Comparison of ENCODE assay signal across 15 mouse cellular contexts in the genomic region with DNA sequence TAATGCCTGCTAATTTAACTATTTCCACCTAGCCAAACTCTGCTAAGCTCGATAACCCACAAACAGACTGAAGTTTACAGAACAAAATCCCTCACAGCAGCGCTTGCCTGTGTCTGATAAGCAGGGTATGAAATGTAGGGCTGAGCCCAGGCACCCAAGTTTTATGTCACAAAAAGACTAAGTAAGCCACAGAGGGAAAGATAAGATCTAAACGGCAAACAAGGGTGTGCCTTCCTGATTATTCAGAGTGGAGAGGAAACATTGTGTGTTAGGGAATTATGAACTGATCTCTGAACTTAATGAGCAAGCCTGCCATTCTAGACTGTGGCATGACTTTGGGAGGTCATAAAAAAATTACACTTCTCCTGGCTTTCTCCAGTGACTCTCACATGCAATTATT.
DNase-seq lines count a peak whose midpoint lies in the region; ATAC-seq and TF ChIP-seq lines count a peak whose summit lies in the region.
"Had no signal": no experiment of that assay in that cellular context is flagged by ENCODE, and none has a peak within 500 bp of the region (broad histone marks: within the 10 kb centered on the region; RNA-seq: fewer than 3 reads in every experiment).

No protein-coding gene starts in this region.

- no peak for TF ChIP-seq CTCF in left cerebral cortex, adult 2 months (IDR thresholded peaks at IDR 0.05)

- peaks cover 7% of the 10 kb centered on the region; the same call in 1 of the 2 replicates for H3K4me1 ChIP-seq in liver, embryonic 16.5 days (ENCODE audit: control insufficient read depth, low read depth, low read length)
- H3K4me1 ChIP-seq in forebrain, embryonic 14.5 days (ENCODE audit: control insufficient read depth, insufficient read depth, low read length) = no peaks in the 10 kb centered on the region

- intact Hi-C loops in left cerebral cortex, adult 2 months (cut with DNase I) = no loop called here

- H3K4me3 ChIP-seq in liver, embryonic 16.5 days (ENCODE audit: low read depth, low read length) = no peak overlapping the region
- no peak overlapping the region for H3K4me3 ChIP-seq in left cerebral cortex, adult 2 months
- no peak overlapping the region for H3K4me3 ChIP-seq in forebrain, embryonic 14.5 days (ENCODE audit: low read depth, low read length)

- no peaks in the 10 kb centered on the region for H3K36me3 ChIP-seq in liver, embryonic 16.5 days (ENCODE audit: control insufficient read depth, insufficient read depth)
- no peaks in the 10 kb centered on the region for H3K36me3 ChIP-seq in forebrain, embryonic 14.5 days (ENCODE audit: control insufficient read depth, insufficient read depth, low read length)

- no peaks in the 10 kb centered on the region for H3K9me3 ChIP-seq in liver, embryonic 16.5 days (replicated peaks; ENCODE audit: control insufficient read depth, low read length)
- no peaks in the 10 kb centered on the region for H3K9me3 ChIP-seq in forebrain, embryonic 14.5 days (replicated peaks; ENCODE audit: control insufficient read depth, low read length)

- H3K4me2 ChIP-seq in liver, embryonic 16.5 days (ENCODE audit: low read depth, low read length) = peak overlapping the region; percentile 3; the same call in 1 of the 2 replicates
- H3K4me2 ChIP-seq in forebrain, embryonic 14.5 days (ENCODE audit: low read length) = no peak overlapping the region

- no peak overlapping the region for H3K9ac ChIP-seq in liver, embryonic 16.5 days (ENCODE audit: low read depth, low read length)
- no peak overlapping the region for H3K9ac ChIP-seq in forebrain, embryonic 14.5 days (ENCODE audit: low read length)
- H3K9ac ChIP-seq: forebrain, postnatal 0 days had no signal

- H3K27me3 ChIP-seq in liver, embryonic 16.5 days (ENCODE audit: control insufficient read depth, insufficient read depth, low read depth, low read length) = no peaks in the 10 kb centered on the region
- H3K27me3 ChIP-seq in forebrain, embryonic 14.5 days (replicated peaks; ENCODE audit: control insufficient read depth, insufficient read depth, low read length) = no peaks in the 10 kb centered on the region

- DNase-seq in 3T3-L1 (ENCODE audit: low read depth, low spot score) (peak; percentile 15), 416B (ENCODE audit: low read depth) (peak; percentile 93)
- no peak for DNase-seq in left cerebral cortex, adult 2 months (ENCODE audit: extremely low spot score in 1 of 2, low spot score in 2 of 2)
- DNase-seq in forebrain, embryonic 14.5 days (ENCODE audit: low spot score) = no peak
- no peak for DNase-seq in adrenal gland, adult 18-20 months (ENCODE audit: low spot score in 2 of 2)
- DNase-seq: adrenal gland, adult 8-10 months; cerebellum, adult 9-10 months; forebrain, postnatal 0 days; gastrocnemius, postnatal 36 days; kidney, adult 9 months; midbrain, embryonic 14.5 days; right cerebral cortex, postnatal 4 days; thymus, postnatal 25 days had no signal

- WGBS in liver, embryonic 16.5 days (ENCODE audit: insufficient replicate concordance) = 5% methylated on average over 3 of the region's 3 CpGs
- WGBS in forebrain, embryonic 14.5 days = 62% methylated on average over 3 of the region's 3 CpGs

- H3K27ac ChIP-seq in liver, embryonic 16.5 days (ENCODE audit: low read length) = peak overlapping the region; percentile 18
- no peak overlapping the region for H3K27ac ChIP-seq in left cerebral cortex, adult 2 months
- H3K27ac ChIP-seq in forebrain, embryonic 14.5 days (ENCODE audit: low read depth, low read length) = no peak overlapping the region

- ATAC-seq in hematopoietic stem cell, adult 5-6 weeks (replicated peaks in 1 of 2; ENCODE audit: insufficient read depth in 1 of 2, low FRiP score in 2 of 2, low TSS enrichment in 1 of 2, low read depth in 1 of 2, poor library complexity in 2 of 2, severe bottlenecking in 2 of 2) = peak; percentile 85 to 89
- ATAC-seq in liver, embryonic 16.5 days (ENCODE audit: low read depth) = peak; percentile 92
- ATAC-seq in forebrain, embryonic 14.5 days = no peak
- ATAC-seq: forebrain, postnatal 0 days had no signal

Comparison
In these comparisons a context has a peak if more than half of its experiments do, and no peak if none do; other contexts are left out.
1. DNase-seq: peak in 3T3-L1 (single experiment) and 416B (single experiment); none in left cerebral cortex, adult 2 months (0 of 2), forebrain, embryonic 14.5 days (single experiment) and adrenal gland, adult 18-20 months (0 of 2).